Mouse (Mus musculus): Measurements from ENCODE around the gene Upk3bl. TPM values are rescaled to one million over a fixed set of nuclear protein-coding genes. Genes with fewer than 3 reads are reported as not detected.

Gene Upk3bl
- not detected in 2 replicates for polyA plus RNA-seq (2015; fragmentation: Nextera tagmentation; extraction: Ambion mirVana)

- Histone ChIP-seq H3K4me1 (replicated peaks) (peaks cover 15% of the 10 kb centered on the region), H3K36me3 (no peaks in the 10 kb centered on the region), H3K9ac (no peak within 1 kb of the TSS), H3K27me3 (no peaks in the 10 kb centered on the region), H3K27ac (no peak within 1 kb of the TSS), H3K4me2 (no peak within 1 kb of the TSS), H3K9me3 (no peaks in the 10 kb centered on the region), H3K4me3 (no peak within 1 kb of the TSS)
- 93% methylated on average over 11 of the region's 11 CpGs for WGBS
- no peak for ATAC-seq (ENCODE audit: low FRiP score)
Measured at GRCm38 (mm10) chr5:136054301-136055077, at the start of gene Upk3bl. Gene Upk3bl (plus strand): TSS chr5:136054492.

GRCm38 (mm10) chr5:136004537-136004936, 49.8 kb upstream of the Upk3bl start:
- no peak for ATAC-seq (ENCODE audit: low FRiP score)
- Histone ChIP-seq H3K9ac (no peak overlapping the region), H3K4me3 (no peak overlapping the region), H3K36me3 (peaks cover 23% of the 10 kb centered on the region), H3K4me1 (replicated peaks) (peaks cover 21% of the 10 kb centered on the region), H3K4me2 (no peak overlapping the region), H3K27me3 (no peaks in the 10 kb centered on the region), H3K27ac (no peak overlapping the region), H3K9me3 (no peaks in the 10 kb centered on the region)
- WGBS: 90% methylated on average over 4 of the region's 4 CpGs

- Histone ChIP-seq H3K27ac (no peak overlapping the region), H3K27me3 (no peaks in the 10 kb centered on the region), H3K9me3 (no peaks in the 10 kb centered on the region), H3K9ac (no peak overlapping the region), H3K36me3 (peaks cover 39% of the 10 kb centered on the region), H3K4me3 (no peak overlapping the region), H3K4me2 (no peak overlapping the region), H3K4me1 (replicated peaks) (peaks cover 14% of the 10 kb centered on the region)
- WGBS: 76% methylated on average over 7 of the region's 7 CpGs
- ATAC-seq (ENCODE audit: low FRiP score): no peak
Measured at GRCm38 (mm10) chr5:136007745-136008144, 46.5 kb upstream of the Upk3bl start.

- peaks cover 57% of the 10 kb centered on the region for H3K36me3 ChIP-seq
- ATAC-seq (ENCODE audit: low FRiP score): no peak
- H3K4me3 ChIP-seq: no peak overlapping the region
- 87% methylated on average over 10 of the region's 10 CpGs for WGBS
- H3K9ac ChIP-seq: no peak overlapping the region
- peaks cover 32% of the 10 kb centered on the region for H3K4me1 ChIP-seq (replicated peaks)
- H3K9me3 ChIP-seq: no peaks in the 10 kb centered on the region
- no peak overlapping the region for H3K4me2 ChIP-seq
- no peaks in the 10 kb centered on the region for H3K27me3 ChIP-seq
- H3K27ac ChIP-seq: no peak overlapping the region
Measured at GRCm38 (mm10) chr5:136014877-136015276, 39.4 kb upstream of the Upk3bl start.

GRCm38 (mm10) chr5:136015586-136015985, 38.7 kb upstream of the Upk3bl start:
- Histone ChIP-seq H3K27ac (peak overlapping the region; percentile 32; the same call in 1 of the 2 replicates), H3K9me3 (no peaks in the 10 kb centered on the region), H3K4me3 (no peak overlapping the region), H3K27me3 (no peaks in the 10 kb centered on the region), H3K4me1 (replicated peaks) (peaks cover 32% of the 10 kb centered on the region), H3K36me3 (peaks cover 55% of the 10 kb centered on the region), H3K9ac (0 out of 2 replicates have a peak overlapping the region, but pooled peaks have one; percentile 8), H3K4me2 (no peak overlapping the region)
- no peak for ATAC-seq (ENCODE audit: low FRiP score)
- 81% methylated on average over 10 of the region's 10 CpGs for WGBS

GRCm38 (mm10) chr5:136016014-136016876, 38.0 kb upstream of the Upk3bl start:
- H3K9ac ChIP-seq: 0 out of 2 replicates have a peak overlapping the region, but pooled peaks have one; percentile 19
- 77% methylated on average over 10 of the region's 10 CpGs for WGBS
- no peak for ATAC-seq (ENCODE audit: low FRiP score)
- peaks cover 49% of the 10 kb centered on the region for H3K36me3 ChIP-seq
- no peak overlapping the region for H3K4me3 ChIP-seq
- H3K4me1 ChIP-seq (replicated peaks): peaks cover 32% of the 10 kb centered on the region
- no peaks in the 10 kb centered on the region for H3K27me3 ChIP-seq
- H3K27ac ChIP-seq: peak overlapping the region; percentile 35; the same call in 1 of the 2 replicates
- no peak overlapping the region for H3K4me2 ChIP-seq
- no peaks in the 10 kb centered on the region for H3K9me3 ChIP-seq

GRCm38 (mm10) chr5:136017262-136017661, 37.0 kb upstream of the Upk3bl start:
- Histone ChIP-seq H3K27me3 (no peaks in the 10 kb centered on the region), H3K4me1 (replicated peaks) (peaks cover 32% of the 10 kb centered on the region), H3K36me3 (peaks cover 44% of the 10 kb centered on the region), H3K9me3 (no peaks in the 10 kb centered on the region), H3K4me2 (no peak overlapping the region), H3K4me3 (no peak overlapping the region), H3K27ac (no peak overlapping the region), H3K9ac (no peak overlapping the region)
- ATAC-seq (ENCODE audit: low FRiP score): no peak
- WGBS: 92% methylated on average over 6 of the region's 6 CpGs

GRCm38 (mm10) chr5:136018726-136019125, 35.6 kb upstream of the Upk3bl start:
- WGBS: 91% methylated on average over 2 of the region's 2 CpGs
- Histone ChIP-seq H3K4me3 (no peak overlapping the region), H3K36me3 (peaks cover 34% of the 10 kb centered on the region), H3K9me3 (no peaks in the 10 kb centered on the region), H3K27ac (no peak overlapping the region), H3K4me2 (no peak overlapping the region), H3K9ac (no peak overlapping the region), H3K27me3 (no peaks in the 10 kb centered on the region), H3K4me1 (replicated peaks) (peaks cover 32% of the 10 kb centered on the region)
- ATAC-seq (ENCODE audit: low FRiP score): no peak

GRCm38 (mm10) chr5:136019907-136020306, 34.4 kb upstream of the Upk3bl start:
- WGBS: 46% methylated on average over 1 of the region's 1 CpGs
- ATAC-seq (ENCODE audit: low FRiP score): no peak
- H3K36me3 ChIP-seq: peaks cover 38% of the 10 kb centered on the region
- H3K9me3 ChIP-seq: no peaks in the 10 kb centered on the region
- no peak overlapping the region for H3K4me2 ChIP-seq
- no peaks in the 10 kb centered on the region for H3K27me3 ChIP-seq
- H3K27ac ChIP-seq: no peak overlapping the region
- peaks cover 30% of the 10 kb centered on the region for H3K4me1 ChIP-seq (replicated peaks)
- no peak overlapping the region for H3K9ac ChIP-seq
- no peak overlapping the region for H3K4me3 ChIP-seq

GRCm38 (mm10) chr5:136025712-136026111, 28.6 kb upstream of the Upk3bl start:
- no peak for ATAC-seq (ENCODE audit: low FRiP score)
- H3K4me3 ChIP-seq: no peak overlapping the region
- no peak overlapping the region for H3K9ac ChIP-seq
- H3K36me3 ChIP-seq: peaks cover 69% of the 10 kb centered on the region
- 88% methylated on average over 3 of the region's 3 CpGs for WGBS
- no peaks in the 10 kb centered on the region for H3K27me3 ChIP-seq
- H3K4me2 ChIP-seq: no peak overlapping the region
- H3K4me1 ChIP-seq (replicated peaks): no peaks in the 10 kb centered on the region
- H3K27ac ChIP-seq: no peak overlapping the region
- no peaks in the 10 kb centered on the region for H3K9me3 ChIP-seq

GRCm38 (mm10) chr5:136026859-136027258, 27.4 kb upstream of the Upk3bl start:
- Histone ChIP-seq H3K27ac (no peak overlapping the region), H3K36me3 (peaks cover 76% of the 10 kb centered on the region), H3K27me3 (no peaks in the 10 kb centered on the region), H3K9ac (no peak overlapping the region), H3K4me2 (no peak overlapping the region), H3K4me1 (replicated peaks) (no peaks in the 10 kb centered on the region), H3K9me3 (no peaks in the 10 kb centered on the region), H3K4me3 (no peak overlapping the region)
- no peak for ATAC-seq (ENCODE audit: low FRiP score)
- WGBS: 82% methylated on average over 9 of the region's 9 CpGs

GRCm38 (mm10) chr5:136027612-136028311, 26.5 kb upstream of the Upk3bl start:
- Histone ChIP-seq H3K4me2 (no peak overlapping the region), H3K36me3 (peaks cover 84% of the 10 kb centered on the region)
- WGBS: 77% methylated on average over 11 of the region's 11 CpGs

More at GRCm38 (mm10) chr5:136027612-136028311, 26.5 kb upstream of the Upk3bl start:
- no peaks in the 10 kb centered on the region for H3K9me3 ChIP-seq
- H3K4me3 ChIP-seq: no peak overlapping the region
- ATAC-seq (ENCODE audit: low FRiP score): no peak
- H3K4me1 ChIP-seq (replicated peaks): no peaks in the 10 kb centered on the region
- H3K9ac ChIP-seq: no peak overlapping the region
- no peak overlapping the region for H3K27ac ChIP-seq
- no peaks in the 10 kb centered on the region for H3K27me3 ChIP-seq

Data from hindbrain, embryonic 13.5 days (tissue).